Mouse (Mus musculus): ENCODE results near the gene Hvcn1. TPM values are rescaled to one million over a fixed set of nuclear protein-coding genes. Genes with fewer than 3 reads are reported as not detected.

Hvcn1 gene
- polyA plus RNA-seq, 1 experiment from 2014 or later, result 13.0 TPM

DNA sequence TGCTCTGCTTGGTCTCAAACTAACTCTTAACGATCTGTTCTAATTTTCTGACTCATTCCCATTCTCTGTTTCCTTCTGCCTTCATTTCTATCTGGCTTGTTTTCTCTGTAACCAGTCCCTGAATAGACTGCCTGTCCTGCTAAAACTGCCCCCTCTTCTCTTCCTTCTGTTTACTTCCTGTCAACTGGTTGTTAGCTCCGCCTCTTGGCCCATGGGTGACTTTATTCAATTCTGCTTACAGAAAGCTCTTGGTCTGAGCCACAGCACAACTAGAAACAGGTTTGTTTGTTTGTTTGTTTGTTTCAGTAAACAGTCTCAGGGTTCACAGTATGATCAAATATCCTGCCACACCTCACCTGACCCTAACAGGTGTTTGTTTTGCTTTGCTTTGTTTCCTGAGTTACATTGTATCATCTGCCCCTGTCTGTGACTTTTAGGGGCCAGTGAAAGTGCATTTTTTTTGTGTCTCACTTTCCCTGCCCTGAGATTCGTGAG lies 21.7 kb downstream of the Hvcn1 start:
- ATAC-seq (ENCODE audit: insufficient number of reproducible peaks, insufficient read depth, low FRiP score, low TSS enrichment), result no peak
- Histone ChIP-seq H3K4me1 (peaks cover 7% of the 10 kb centered on the region; the same call in 1 of the 2 replicates), H3K4me3 (no peak overlapping the region), H3K9me3 (no peaks in the 10 kb centered on the region), H3K36me3 (peaks cover 8% of the 10 kb centered on the region; the same call in 1 of the 2 replicates), H3K4me2 (replicated peaks) (no peak overlapping the region), H3K27me3 (no peaks in the 10 kb centered on the region), H3K27ac (0 out of 2 replicates have a peak overlapping the region, but pooled peaks have one; percentile 17), H3K9ac (no peak overlapping the region)
- WGBS, result 85% methylated on average over 3 of the region's 3 CpGs

DNA sequence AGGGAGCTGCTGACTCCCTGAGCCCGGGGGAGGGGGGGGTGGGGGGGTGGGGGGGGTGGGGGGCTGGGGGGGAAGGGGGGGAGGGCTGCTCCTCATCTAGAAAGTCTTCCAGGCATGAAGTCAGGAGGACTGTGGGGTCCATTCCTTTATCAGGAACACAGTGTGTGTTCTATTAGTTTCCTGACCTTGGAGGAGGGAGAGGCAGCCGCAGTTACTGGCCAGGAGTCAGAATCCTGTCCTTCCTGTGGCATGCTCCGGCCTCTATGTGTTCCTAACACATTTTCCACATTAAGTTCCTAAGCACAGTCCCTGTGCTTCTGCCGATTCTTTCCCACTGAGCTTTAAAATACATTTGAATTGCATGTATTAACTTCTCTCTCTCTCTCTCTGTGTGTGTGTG lies 22.2 kb downstream of the Hvcn1 start:
- Histone ChIP-seq H3K36me3 (peaks cover 8% of the 10 kb centered on the region; the same call in 1 of the 2 replicates), H3K9me3 (no peaks in the 10 kb centered on the region), H3K4me2 (replicated peaks) (no peak overlapping the region), H3K27ac (no peak overlapping the region), H3K4me3 (no peak overlapping the region), H3K27me3 (no peaks in the 10 kb centered on the region), H3K4me1 (peaks cover 7% of the 10 kb centered on the region; the same call in 1 of the 2 replicates), H3K9ac (no peak overlapping the region)
- ATAC-seq (ENCODE audit: insufficient number of reproducible peaks, insufficient read depth, low FRiP score, low TSS enrichment), result no peak
- WGBS, result 66% methylated on average over 3 of the region's 4 CpGs

DNA sequence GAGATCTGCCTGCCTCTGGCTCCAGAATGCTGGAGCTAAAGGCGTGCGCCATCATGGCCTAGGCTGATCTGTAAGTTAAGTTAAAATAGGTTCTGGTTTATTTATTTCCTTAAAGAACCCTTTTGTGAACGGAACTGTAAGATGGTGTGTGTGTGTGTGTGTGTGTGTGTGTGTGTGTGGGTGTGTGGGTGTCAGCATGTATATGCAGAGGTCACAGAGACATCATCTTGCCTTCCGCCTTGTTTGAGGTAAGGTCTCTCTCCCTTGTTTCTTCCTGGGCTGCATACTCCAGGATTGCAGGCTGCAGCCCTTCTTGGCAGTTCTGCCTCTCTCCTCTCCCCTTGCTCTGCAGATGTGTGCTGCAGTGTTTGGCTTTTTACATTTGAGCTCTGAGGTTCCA lies 24.2 kb downstream of the Hvcn1 start:
- Histone ChIP-seq H3K9ac (no peak overlapping the region), H3K4me3 (no peak overlapping the region), H3K4me2 (replicated peaks) (no peak overlapping the region), H3K36me3 (peaks cover 8% of the 10 kb centered on the region; the same call in 1 of the 2 replicates), H3K27me3 (no peaks in the 10 kb centered on the region), H3K4me1 (peaks cover 21% of the 10 kb centered on the region; the same call in 1 of the 2 replicates), H3K9me3 (no peaks in the 10 kb centered on the region), H3K27ac (no peak overlapping the region)
- 90% methylated on average over 4 of the region's 4 CpGs for WGBS
- ATAC-seq (ENCODE audit: insufficient number of reproducible peaks, insufficient read depth, low FRiP score, low TSS enrichment), result no peak

DNA sequence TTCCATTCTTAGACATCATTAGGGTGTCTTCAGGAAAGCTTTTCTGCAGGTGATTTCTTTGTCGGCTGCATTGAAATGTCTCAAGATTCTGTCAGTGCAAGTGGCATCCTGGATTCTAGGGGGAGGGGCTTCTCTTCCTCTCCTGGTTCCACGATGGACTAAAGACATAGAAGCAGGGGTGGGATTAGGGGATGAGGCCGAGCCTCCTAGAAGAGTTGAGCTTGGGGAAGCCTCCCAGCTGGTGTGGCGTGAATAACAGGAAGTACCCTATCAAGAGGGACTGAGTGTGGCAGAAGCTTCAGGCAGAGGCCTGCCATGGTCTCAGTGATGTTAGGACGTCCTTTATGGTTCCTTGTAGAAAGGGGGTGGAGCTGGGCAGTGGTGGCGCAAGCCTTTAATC lies 24.8 kb downstream of the Hvcn1 start:
- ATAC-seq (ENCODE audit: insufficient number of reproducible peaks, insufficient read depth, low FRiP score, low TSS enrichment), result no peak
- WGBS, result 67% methylated on average over 6 of the region's 6 CpGs

DNA sequence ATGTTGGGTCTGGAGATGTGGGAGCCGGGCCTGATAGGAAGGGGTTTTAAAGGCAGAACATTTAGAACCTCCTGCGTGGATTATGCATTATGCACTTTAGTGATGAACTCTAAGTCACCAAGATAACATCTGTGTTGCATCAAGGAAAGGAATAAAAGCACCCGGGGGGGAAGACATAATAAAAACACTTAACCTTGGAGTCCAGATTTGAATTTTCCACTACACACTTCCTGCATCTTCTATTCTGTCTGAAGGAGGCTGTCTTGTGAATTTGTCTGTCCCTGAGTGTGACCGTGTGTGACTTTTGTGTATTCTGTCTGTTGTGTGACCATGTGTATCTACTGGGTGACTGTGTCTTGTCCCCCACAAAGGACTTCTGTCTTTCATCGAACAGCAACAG lies 25.4 kb downstream of the Hvcn1 start:
- Histone ChIP-seq H3K27me3 (no peaks in the 10 kb centered on the region), H3K27ac (no peak overlapping the region), H3K4me1 (peaks cover 23% of the 10 kb centered on the region; the same call in 1 of the 2 replicates), H3K36me3 (peaks cover 8% of the 10 kb centered on the region; the same call in 1 of the 2 replicates), H3K4me2 (replicated peaks) (no peak overlapping the region), H3K9me3 (no peaks in the 10 kb centered on the region), H3K9ac (no peak overlapping the region), H3K4me3 (no peak overlapping the region)
- WGBS, result 62% methylated on average over 5 of the region's 5 CpGs
- ATAC-seq (ENCODE audit: insufficient number of reproducible peaks, insufficient read depth, low FRiP score, low TSS enrichment), result no peak

More for the DNA sequence above, 24.8 kb downstream of the Hvcn1 start:
- no peaks in the 10 kb centered on the region for H3K9me3 ChIP-seq
- no peak overlapping the region for H3K4me2 ChIP-seq (replicated peaks)
- peaks cover 23% of the 10 kb centered on the region; the same call in 1 of the 2 replicates for H3K4me1 ChIP-seq
- H3K36me3 ChIP-seq, result peaks cover 8% of the 10 kb centered on the region; the same call in 1 of the 2 replicates
- H3K9ac ChIP-seq, result no peak overlapping the region
- no peak overlapping the region for H3K27ac ChIP-seq
- no peaks in the 10 kb centered on the region for H3K27me3 ChIP-seq
- H3K4me3 ChIP-seq, result no peak overlapping the region

DNA sequence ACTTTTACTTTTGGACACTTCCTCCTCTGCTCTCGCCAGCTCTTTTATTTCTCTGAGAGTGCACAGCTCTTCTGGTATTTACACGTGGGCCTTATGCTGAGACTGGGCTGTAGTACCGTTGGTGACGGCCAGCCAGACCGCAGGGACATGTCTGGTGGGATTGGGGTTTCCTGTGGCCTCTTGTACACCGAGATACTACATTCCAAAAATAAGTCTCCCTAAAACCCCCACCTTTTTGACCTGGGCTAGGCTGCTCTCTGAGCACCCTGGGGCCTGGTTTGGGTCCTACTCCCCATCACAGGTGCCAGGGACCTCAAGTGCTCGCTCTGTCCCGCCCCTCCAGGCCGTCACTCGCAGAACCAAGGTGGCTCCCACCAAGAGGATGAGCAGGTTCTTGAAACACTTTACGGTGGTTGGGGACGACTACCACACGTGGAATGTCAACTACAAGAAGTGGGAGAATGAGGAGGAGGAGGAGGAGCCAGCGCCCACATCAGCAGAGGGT lies 26.5 kb downstream of the Hvcn1 start:
- no peak for ATAC-seq (ENCODE audit: insufficient number of reproducible peaks, insufficient read depth, low FRiP score, low TSS enrichment)
- H3K4me1 ChIP-seq, result peaks cover 23% of the 10 kb centered on the region; the same call in 1 of the 2 replicates
- no peaks in the 10 kb centered on the region for H3K27me3 ChIP-seq
- 85% methylated on average over 14 of the region's 14 CpGs for WGBS
- H3K4me2 ChIP-seq (replicated peaks), result no peak overlapping the region
- no peak overlapping the region for H3K4me3 ChIP-seq
- H3K9me3 ChIP-seq, result no peaks in the 10 kb centered on the region
- no peak overlapping the region for H3K9ac ChIP-seq
- no peak overlapping the region for H3K27ac ChIP-seq
- H3K36me3 ChIP-seq, result no peaks in the 10 kb centered on the region

DNA sequence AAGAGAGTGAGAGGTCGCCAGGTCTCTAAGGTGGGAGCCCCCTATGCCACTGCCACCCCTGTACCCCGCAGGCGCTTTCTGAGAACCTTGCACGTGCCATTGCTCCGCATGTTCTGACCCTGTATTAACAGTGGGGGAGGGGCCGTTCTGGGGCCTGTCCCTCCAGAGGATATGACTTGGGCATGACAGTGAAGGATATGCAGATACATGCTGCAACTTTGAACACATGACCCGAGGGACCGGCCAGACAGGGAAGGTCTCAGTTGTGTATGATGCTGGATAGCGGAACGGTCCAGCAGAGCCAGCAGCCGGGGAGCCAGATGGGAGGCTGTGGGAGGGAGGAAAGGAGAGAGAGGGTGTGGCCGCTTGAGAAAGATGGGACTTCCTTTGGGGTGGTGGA lies 27.1 kb downstream of the Hvcn1 start:
- Histone ChIP-seq H3K27ac (no peak overlapping the region), H3K9ac (no peak overlapping the region)
- 84% methylated on average over 12 of the region's 12 CpGs for WGBS

DNA sequence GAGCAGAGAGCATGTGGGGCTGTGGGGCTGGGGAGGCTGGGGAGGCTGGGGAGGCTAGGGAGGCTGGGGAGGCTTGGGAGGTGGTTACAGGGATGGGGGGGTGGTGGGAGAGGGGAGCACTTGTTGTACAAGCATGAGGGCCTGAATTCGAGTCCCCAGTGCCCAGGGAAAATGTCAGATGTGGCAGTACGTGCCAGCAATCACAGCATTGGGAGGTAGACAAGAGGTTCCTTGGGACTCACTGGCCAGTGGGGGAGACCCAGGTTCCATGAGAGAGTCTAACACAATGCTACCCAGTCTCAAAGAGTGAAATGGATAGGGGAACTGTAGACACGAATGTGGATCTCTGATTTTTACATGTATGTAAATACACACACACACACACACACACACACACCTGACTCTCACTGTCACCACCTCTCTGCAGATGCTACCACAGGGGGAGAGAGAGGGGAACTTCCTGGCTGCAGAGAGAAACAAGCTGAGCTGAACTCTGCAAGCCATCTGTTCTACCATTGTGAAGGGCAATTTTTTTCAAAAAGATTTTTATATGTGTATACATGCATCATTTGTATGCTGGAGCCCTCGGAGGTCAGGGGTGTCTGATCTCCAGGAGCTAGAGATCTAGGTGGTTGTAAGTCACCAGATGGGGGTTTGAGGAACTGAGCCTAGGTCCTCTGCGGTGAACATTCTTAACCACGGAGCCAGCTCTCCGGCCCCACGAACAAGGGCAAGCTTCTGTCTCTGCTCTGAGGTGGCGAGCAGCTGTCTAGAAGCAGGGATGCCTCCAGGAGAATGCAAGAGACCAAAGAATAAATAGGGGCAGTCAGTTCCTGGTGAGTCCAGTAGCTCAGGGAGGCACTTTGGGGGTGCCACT lies 28.0 kb downstream of the Hvcn1 start:
- no peak for ATAC-seq (ENCODE audit: insufficient number of reproducible peaks, insufficient read depth, low FRiP score, low TSS enrichment)
- Histone ChIP-seq H3K27ac (peak overlapping the region; percentile 81), H3K9ac (peak overlapping the region; percentile 31; the same call in 1 of the 2 replicates), H3K9me3 (no peaks in the 10 kb centered on the region), H3K4me1 (peaks cover 28% of the 10 kb centered on the region; the same call in 1 of the 2 replicates), H3K27me3 (no peaks in the 10 kb centered on the region), H3K4me2 (replicated peaks) (no peak overlapping the region; the same call in 1 of the 2 replicates), H3K36me3 (no peaks in the 10 kb centered on the region), H3K4me3 (no peak overlapping the region)
- 70% methylated on average over 9 of the region's 9 CpGs for WGBS

More for the DNA sequence above, 27.1 kb downstream of the Hvcn1 start:
- Histone ChIP-seq H3K27me3 (no peaks in the 10 kb centered on the region), H3K4me1 (peaks cover 23% of the 10 kb centered on the region; the same call in 1 of the 2 replicates), H3K4me3 (no peak overlapping the region), H3K9me3 (no peaks in the 10 kb centered on the region), H3K4me2 (replicated peaks) (no peak overlapping the region), H3K36me3 (no peaks in the 10 kb centered on the region)
- no peak for ATAC-seq (ENCODE audit: insufficient number of reproducible peaks, insufficient read depth, low FRiP score, low TSS enrichment)

DNA sequence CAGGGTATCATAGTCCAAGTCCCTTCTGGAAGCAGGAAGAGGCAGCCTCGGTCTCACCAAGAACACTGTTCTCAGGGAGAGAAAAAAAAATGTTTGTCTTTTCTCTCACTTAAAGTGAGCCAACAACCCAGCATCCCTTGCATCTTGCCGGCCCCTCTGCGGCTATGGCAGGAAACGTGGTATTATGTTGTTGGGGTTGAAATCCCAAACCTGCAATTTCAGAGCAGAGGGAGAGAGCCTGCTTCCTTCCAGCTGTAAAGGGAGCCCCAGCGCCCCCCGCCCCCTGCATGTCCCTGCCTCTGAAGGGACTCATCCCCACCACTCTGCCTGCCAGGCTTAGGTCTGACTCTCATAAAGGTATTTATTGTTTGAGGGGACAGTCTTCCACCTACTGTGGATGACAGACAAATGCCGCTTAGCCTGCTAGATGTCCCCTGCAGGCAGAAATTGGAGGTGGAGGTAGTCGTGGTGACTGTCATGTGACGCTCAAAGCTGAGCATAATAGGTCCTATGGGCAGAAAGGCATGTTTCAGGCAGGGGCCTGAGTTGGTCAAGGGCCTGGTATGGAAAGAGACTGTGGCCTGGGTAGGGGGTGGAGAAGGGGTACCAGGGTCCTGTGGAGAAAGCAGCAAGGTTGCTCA lies 28.7 kb downstream of the Hvcn1 start:
- peak overlapping the region; percentile 81 for H3K27ac ChIP-seq
- H3K4me3 ChIP-seq, result no peak overlapping the region
- no peak; the same call in 1 of the 2 replicates for ATAC-seq (ENCODE audit: insufficient number of reproducible peaks, insufficient read depth, low FRiP score, low TSS enrichment)
- no peaks in the 10 kb centered on the region for H3K9me3 ChIP-seq
- H3K9ac ChIP-seq, result peak overlapping the region; percentile 31; the same call in 1 of the 2 replicates
- WGBS, result 30% methylated on average over 9 of the region's 9 CpGs
- no peaks in the 10 kb centered on the region for H3K27me3 ChIP-seq
- H3K4me2 ChIP-seq (replicated peaks), result no peak overlapping the region; the same call in 1 of the 2 replicates
- peaks cover 28% of the 10 kb centered on the region; the same call in 1 of the 2 replicates for H3K4me1 ChIP-seq
- H3K36me3 ChIP-seq, result peaks cover 3% of the 10 kb centered on the region

DNA sequence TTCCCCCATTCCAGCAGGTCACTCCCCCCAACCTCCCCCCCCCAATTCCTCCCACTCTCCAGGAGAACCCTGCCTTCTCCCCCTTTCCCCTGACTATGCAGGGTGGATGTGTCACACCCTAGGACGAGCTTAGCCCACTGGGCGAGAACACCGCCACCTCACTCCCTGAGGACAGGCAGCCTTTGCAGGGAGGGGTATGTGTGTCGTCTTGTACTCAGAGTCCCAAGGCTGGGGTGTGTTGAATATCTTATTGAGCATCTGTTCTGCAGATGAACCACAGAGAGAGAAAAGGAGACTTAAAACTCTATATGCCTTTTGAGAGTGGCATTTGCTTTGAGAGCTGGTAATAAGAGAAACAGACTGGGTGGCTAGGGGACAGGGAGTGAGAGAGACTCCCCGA lies 30.6 kb downstream of the Hvcn1 start:
- Histone ChIP-seq H3K4me1 (peaks cover 25% of the 10 kb centered on the region; the same call in 1 of the 2 replicates), H3K36me3 (peaks cover 21% of the 10 kb centered on the region), H3K27me3 (no peaks in the 10 kb centered on the region), H3K9ac (no peak overlapping the region), H3K4me2 (replicated peaks) (no peak overlapping the region), H3K4me3 (no peak overlapping the region), H3K9me3 (no peaks in the 10 kb centered on the region), H3K27ac (peak overlapping the region; percentile 63)
- WGBS, result 71% methylated on average over 5 of the region's 5 CpGs
- no peak for ATAC-seq (ENCODE audit: insufficient number of reproducible peaks, insufficient read depth, low FRiP score, low TSS enrichment)

DNA sequence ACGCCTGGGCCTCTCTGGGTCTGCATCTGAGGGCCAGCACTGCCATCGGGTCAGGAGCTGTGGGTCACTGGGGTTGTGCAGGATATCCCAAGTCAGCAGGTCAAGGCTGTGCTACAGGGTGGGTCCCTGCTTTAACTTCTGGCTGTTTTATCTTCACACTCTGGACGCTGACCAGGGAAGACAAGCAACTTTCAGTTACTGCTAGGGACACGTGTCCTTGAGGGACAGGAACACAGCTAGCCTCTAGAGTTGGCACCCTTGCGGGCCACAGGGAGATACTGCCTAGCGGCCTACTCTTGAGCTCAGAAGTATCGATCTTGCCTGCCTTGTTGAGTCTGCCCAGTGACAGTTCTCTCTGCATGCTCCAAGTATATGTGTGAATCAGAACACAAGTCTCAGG lies 33.0 kb downstream of the Hvcn1 start:
- Histone ChIP-seq H3K4me1 (peaks cover 19% of the 10 kb centered on the region; the same call in 1 of the 2 replicates), H3K4me2 (replicated peaks) (no peak overlapping the region), H3K4me3 (no peak overlapping the region), H3K9me3 (no peaks in the 10 kb centered on the region), H3K27ac (no peak overlapping the region), H3K27me3 (no peaks in the 10 kb centered on the region), H3K9ac (no peak overlapping the region), H3K36me3 (peaks cover 22% of the 10 kb centered on the region)
- 70% methylated on average over 7 of the region's 7 CpGs for WGBS
- ATAC-seq (ENCODE audit: insufficient number of reproducible peaks, insufficient read depth, low FRiP score, low TSS enrichment), result no peak

Data from embryonic facial prominence, embryonic 12.5 days (tissue).